Mouse (Mus musculus) forebrain, embryonic 11.5 days (tissue): ENCODE measurements around the gene Cdc20b. TPM values are rescaled to one million over a fixed set of nuclear protein-coding genes. Genes with fewer than 3 reads are reported as not detected.

Source experiments
- microRNA counts: library from miRNA; unstranded; fragments of <30 nt; microRNA quantifications from one replicate; lab custom pipeline; 2015
- microRNA-seq: library from miRNA; unstranded; fragments of <30 nt; microRNA quantifications from one replicate; pipeline ENCODE4, GENCODE M21; 2016; ENCODE audit not compliant: insufficient number of aligned reads
- polyA plus RNA-seq: library from polyadenylated mRNA; unstranded; fragments of >200 nt; fragmentation: Nextera tagmentation; extraction: Ambion mirVana; gene quantifications from 2 replicates; pipeline ENCODE4 v1.2.1, GENCODE M21; 2014

Gene Cdc20b
- polyA plus RNA-seq, 1 experiment from 2014 or later, result 0.57 TPM

MicroRNAs within 50 kb of the gene (microRNA counts, 519-probe panel; counts per million panel counts)
- microRNA mmu-miR-449a (lab: Ali Mortazavi, UCI), result 4,346 counts per million, percentile 35 among the panel's probes with 10 or more counts
- microRNA mmu-miR-449b (lab: Ali Mortazavi, UCI), result 31.2 counts per million
- microRNA mmu-miR-449c (lab: Ali Mortazavi, UCI), result 31.2 counts per million

Small RNA genes lying within 50 kb of the gene (microRNA-seq; reads per million reads assigned to microRNA genes)
- 3,541 reads per million, percentile 83 among the genes with 10 or more reads in this experiment for gene Mir449a
- 7.6 reads per million for gene Mir449b
- gene Mir449c, result 5.9 reads per million

Other genes starting within 250 kb of the Cdc20b start
- 16.1 and 16.2 TPM in 2 replicates for gene Plpp1, start 234.3 kb upstream of the Cdc20b start, polyA plus RNA-seq
- gene Mtrex, start 107.7 kb upstream of the Cdc20b start, polyA plus RNA-seq, result 101 and 109 TPM in 2 replicates
- gene Dhx29, start 107.7 kb upstream of the Cdc20b start, polyA plus RNA-seq, result 34.3 and 37.2 TPM in 2 replicates
- 5.3 and 7.3 TPM in 2 replicates for gene Ccno, start 47.3 kb upstream of the Cdc20b start, polyA plus RNA-seq
- gene Mcidas, start 41.3 kb upstream of the Cdc20b start, polyA plus RNA-seq, result 3.4 TPM in 2 replicates
- 89.4 and 92.9 TPM in 2 replicates for gene Gpx8, start 11.3 kb downstream of the Cdc20b start, polyA plus RNA-seq
- gene Gzma, start 65.9 kb downstream of the Cdc20b start, polyA plus RNA-seq, result not detected in 2 replicates
- 1.8 and 2.1 TPM in 2 replicates for gene Esm1, start 174.5 kb downstream of the Cdc20b start, polyA plus RNA-seq
- not detected in 2 replicates for gene Gzmk, start 190.8 kb downstream of the Cdc20b start, polyA plus RNA-seq